Mouse (Mus musculus) ES-E14 (cell line): ENCODE data around the gene T2. TPM values are rescaled to one million over a fixed set of nuclear protein-coding genes. Genes with fewer than 3 reads are reported as not detected.

ENCODE experiments used
- DNase-seq: peaks from one replicate; pipeline ENCODE4 v3.0.0-alpha.2; 2013; ENCODE audit warnings: low read depth, low spot score
- H3K27ac ChIP-seq: 2 replicates; pipeline ENCODE4 v1.5.1; 2012; ENCODE audit warnings: low read depth, mild to moderate bottlenecking, low read length, moderate library complexity, mixed read lengths; ENCODE audit not compliant: poor library complexity, insufficient read depth, severe bottlenecking
- H3K36me3 ChIP-seq: 2 replicates; pipeline ENCODE4 v1.6.1; 2012; ENCODE audit warnings: mild to moderate bottlenecking, low read length, moderate library complexity, mixed read lengths; ENCODE audit not compliant: control insufficient read depth, poor library complexity, insufficient read depth, severe bottlenecking
- H3K4me1 ChIP-seq, 2 experiments: fragments of 150-350 bp in 1 of 2; sonication (generic) in 1 of 2; 2 replicates each; pipeline ENCODE4 v1.6.1; 2012; ENCODE audit warnings: low read length in 2 of 2, mild to moderate bottlenecking in 1 of 2, mixed read lengths in 1 of 2; ENCODE audit not compliant: control insufficient read depth in 2 of 2, insufficient read depth in 2 of 2, poor library complexity in 1 of 2
- H3K4me3 ChIP-seq, 2 experiments: fragments of 150-350 bp in 1 of 2; sonication (generic) in 1 of 2; 2 replicates each; pipeline ENCODE4 v1.5.1; 2012; ENCODE audit warnings: low read length in 2 of 2, low read depth in 1 of 2, mild to moderate bottlenecking in 1 of 2, mixed read lengths in 1 of 2; ENCODE audit not compliant: insufficient read depth in 1 of 2, poor library complexity in 1 of 2, severe bottlenecking in 1 of 2
- H3K9ac ChIP-seq: 2 replicates; pipeline ENCODE4 v1.6.1; 2012; ENCODE audit warnings: low read depth, mild to moderate bottlenecking, low read length, mixed read lengths; ENCODE audit not compliant: poor library complexity, insufficient read depth, severe bottlenecking
- H3K9me3 ChIP-seq: fragments of 150-350 bp; sonication (generic); 2 replicates; pipeline ENCODE4 v1.6.1; 2012; ENCODE audit warnings: low read depth, mild to moderate bottlenecking, low read length; ENCODE audit not compliant: control insufficient read depth, insufficient read depth
- CHD2 ChIP-seq: IDR thresholded peaks from 2 replicates; pipeline ENCODE4 v1.6.1; 2014; ENCODE audit warnings: mild to moderate bottlenecking, low read depth, low read length, inconsistent platforms
- HCFC1 ChIP-seq: IDR thresholded peaks from 2 replicates; pipeline ENCODE4 v1.6.1; 2012; ENCODE audit warnings: low read length, inconsistent platforms, borderline replicate concordance; ENCODE audit not compliant: insufficient read depth
- MAFK ChIP-seq: IDR thresholded peaks from 2 replicates; pipeline ENCODE4 v1.6.1; 2014; ENCODE audit warnings: mild to moderate bottlenecking, low read depth, low read length, inconsistent platforms; ENCODE audit not compliant: insufficient read depth
- ZC3H11A ChIP-seq: IDR thresholded peaks from 2 replicates; pipeline ENCODE4 v1.6.1; 2012; ENCODE audit warnings: low read depth, mild to moderate bottlenecking, inconsistent platforms, low read length, borderline replicate concordance
- ZNF384 ChIP-seq: IDR thresholded peaks from 2 replicates; pipeline ENCODE4 v1.6.1; 2012; ENCODE audit warnings: low read depth, low read length, inconsistent platforms
- in situ Hi-C, 2 experiments: fragments of 600-800 bp; cut with MboI; formaldehyde crosslinking; loops; one replicate each; pipeline ENCODE4 v1.15.1; 2025; ENCODE audit warnings: low sequenced_read_pairs in 2 of 2, inconsistent platforms in 1 of 2; ENCODE audit not compliant: unreplicated experiment in 2 of 2
- total RNA-seq: library from RNA; depleted of rRNA; stranded (reverse); fragments of 300-350 nt; gene quantifications from 2 replicates; pipeline ENCODE4 v1.2.3, GENCODE M21; 2012

Gene T2
- total RNA-seq, 1 experiment, result 0.18 TPM

- Histone ChIP-seq H3K9me3 (no peaks in the 10 kb centered on the region), H3K9ac (no peak overlapping the region), H3K4me1 (peaks cover 0 to 5% of the 10 kb centered on the region in 2 experiments; a peak in 1 of 4 replicates), H3K4me3 (no peak overlapping the region), H3K36me3 (no peaks in the 10 kb centered on the region), H3K27ac (no peak overlapping the region)
- DNase-seq, result no peak
- TF ChIP-seq CHD2 (no peak), HCFC1 (no peak), MAFK (no peak), ZC3H11A (no peak), ZNF384 (no peak)
- in situ Hi-C loops, result no loop called here
Measured at GRCm38 (mm10) chr17:8343416-8343815, 12.4 kb upstream of the T2 start.

GRCm38 (mm10) chr17:8347765-8348285 is 8.0 kb upstream of the T2 start:
- H3K4me3 ChIP-seq, result no peak overlapping the region
- H3K36me3 ChIP-seq, result no peaks in the 10 kb centered on the region
- no peak for DNase-seq
- no peaks in the 10 kb centered on the region for H3K9me3 ChIP-seq
- no peak overlapping the region for H3K27ac ChIP-seq
- no peaks in the 10 kb centered on the region for H3K4me1 ChIP-seq
- TF ChIP-seq HCFC1 (no peak), CHD2 (no peak), MAFK (no peak), ZNF384 (no peak), ZC3H11A (no peak)
- in situ Hi-C loops, result no loop called here
- no peak overlapping the region for H3K9ac ChIP-seq

GRCm38 (mm10) chr17:8348941-8349340 is 6.9 kb upstream of the T2 start:
- Histone ChIP-seq H3K36me3 (no peaks in the 10 kb centered on the region), H3K4me1 (no peaks in the 10 kb centered on the region), H3K9me3 (no peaks in the 10 kb centered on the region), H3K9ac (no peak overlapping the region), H3K27ac (no peak overlapping the region), H3K4me3 (no peak overlapping the region)
- no peak for DNase-seq
- in situ Hi-C loops, result no loop called here
- TF ChIP-seq ZC3H11A (no peak), ZNF384 (no peak), CHD2 (no peak)

- TF ChIP-seq CHD2 (no peak), ZNF384 (no peak), HCFC1 (no peak), MAFK (no peak), ZC3H11A (no peak)
Measured at GRCm38 (mm10) chr17:8351088-8351487, 4.7 kb upstream of the T2 start.

GRCm38 (mm10) chr17:8357498-8357897 is 1.7 kb downstream of the T2 start:
- H3K4me3 ChIP-seq, result no peak overlapping the region
- no peaks in the 10 kb centered on the region for H3K36me3 ChIP-seq
- H3K9me3 ChIP-seq, result no peaks in the 10 kb centered on the region
- TF ChIP-seq HCFC1 (no peak), ZC3H11A (no peak), ZNF384 (no peak), CHD2 (no peak), MAFK (no peak)
- DNase-seq, result no peak
- H3K27ac ChIP-seq, result no peak overlapping the region
- in situ Hi-C loops, result no loop called here
- peaks cover 0 to 3% of the 10 kb centered on the region in 2 experiments; a peak in 1 of 4 replicates for H3K4me1 ChIP-seq
- no peak overlapping the region for H3K9ac ChIP-seq

More at GRCm38 (mm10) chr17:8351088-8351487, 4.7 kb upstream of the T2 start:
- H3K4me3 ChIP-seq, result no peak overlapping the region
- in situ Hi-C loops, result no loop called here
- no peak overlapping the region for H3K9ac ChIP-seq
- no peaks in the 10 kb centered on the region for H3K36me3 ChIP-seq
- H3K27ac ChIP-seq, result no peak overlapping the region
- no peaks in the 10 kb centered on the region for H3K4me1 ChIP-seq
- no peak for DNase-seq
- H3K9me3 ChIP-seq, result no peaks in the 10 kb centered on the region
